Mouse (Mus musculus) embryonic fibroblast, embryonic 13.5 days (primary cell): ENCODE measurements around the gene Sh3pxd2b.

ENCODE experiments used
- CTCF ChIP-seq: IDR thresholded peaks from 2 replicates; pipeline ENCODE4 v1.5.1; 2011; ENCODE audit warnings: mild to moderate bottlenecking, control low read depth, low read length, moderate library complexity, borderline replicate concordance; ENCODE audit not compliant: insufficient read depth
- POLR2A ChIP-seq: IDR thresholded peaks from 2 replicates; pipeline ENCODE4 v1.6.1; 2011; ENCODE audit warnings: low read depth, mild to moderate bottlenecking, control low read depth, low read length, moderate library complexity

DNA sequence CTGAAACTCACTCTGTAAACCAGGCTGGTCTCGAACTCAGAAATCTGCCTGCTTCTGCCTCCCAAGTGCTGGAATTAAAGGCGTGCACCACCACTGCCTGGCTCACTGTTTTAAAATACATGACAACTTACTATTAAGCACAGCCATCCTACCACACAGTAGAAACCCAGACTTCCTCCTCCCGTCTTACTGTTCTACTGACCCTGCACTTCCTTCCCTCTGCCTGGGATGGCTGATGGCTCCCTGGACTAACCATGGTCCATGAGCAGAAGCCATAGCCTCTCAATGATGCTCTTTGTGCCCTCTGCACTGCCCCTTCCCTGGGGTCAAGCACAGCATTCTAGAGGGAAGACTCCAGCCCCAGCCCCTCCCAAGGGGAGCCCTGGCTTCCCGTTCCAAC lies 17.9 kb downstream of the Sh3pxd2b start:
- TF ChIP-seq CTCF (no peak), POLR2A (no peak)
